Mouse (Mus musculus): Measurements from ENCODE around the gene Zswim8.
A peak's percentile ranks its signal among the peaks of the same experiment; 100 is the strongest.

GRCm38 (mm10) chr14:20724043-20724442 is 16.7 kb downstream of the Zswim8 start:
- peak; percentile 65; the same call in 1 of the 2 replicates for TF ChIP-seq CTCF (IDR thresholded peaks at IDR 0.05; ENCODE audit: control insufficient read depth, insufficient read depth, insufficient replicate concordance, low read depth, low read length)
- TF ChIP-seq POLR2A (IDR thresholded peaks at IDR 0.05; ENCODE audit: control insufficient read depth, low read depth, low read length) = no peak
